Mouse (Mus musculus): ENCODE measurements around the gene Nags. TPM values are rescaled to one million over a fixed set of nuclear protein-coding genes. Genes with fewer than 3 reads are reported as not detected.

Nags gene
- polyA plus RNA-seq, 2 experiments: 7.5 to 10.1 TPM

GRCm38 (mm10) chr11:102193657-102194440 is 48.5 kb downstream of the Nags start:
- no peak overlapping the region for H3K4me3 ChIP-seq (ENCODE audit: insufficient read depth in 1 of 2, low read depth in 2 of 2, low read length in 2 of 2)
- no peaks in the 10 kb centered on the region for H3K27me3 ChIP-seq (ENCODE audit: control insufficient read depth, insufficient read depth, low read length)
- ATAC-seq (ENCODE audit: insufficient read depth) (no peak), DNase-seq (ENCODE audit: low read depth in 3 of 3, low spot score in 3 of 3) (no peak)
- peaks cover 4 to 13% of the 10 kb centered on the region in 2 experiments for H3K4me1 ChIP-seq (replicated peaks; ENCODE audit: control insufficient read depth in 2 of 2, insufficient read depth in 2 of 2, low read length in 1 of 2)
- TF ChIP-seq EP300 (IDR thresholded peaks at IDR 0.05; ENCODE audit: low read depth): no peak
- no peak for TF ChIP-seq CTCF (IDR thresholded peaks at IDR 0.05; ENCODE audit: low read depth)
- no peak overlapping the region for H3K9ac ChIP-seq (replicated peaks)
- H3K36me3 ChIP-seq (replicated peaks; ENCODE audit: control insufficient read depth, insufficient read depth, low read depth): no peaks in the 10 kb centered on the region
- no peak overlapping the region for H3K27ac ChIP-seq
- no peaks in the 10 kb centered on the region for H3K9me3 ChIP-seq (ENCODE audit: control insufficient read depth, low read length)
- H3K4me2 ChIP-seq (ENCODE audit: low read depth): no peak overlapping the region
- WGBS (ENCODE audit: insufficient replicate concordance): 67% methylated on average over 9 of the region's 9 CpGs

GRCm38 (mm10) chr11:102196018-102196797 is 50.9 kb downstream of the Nags start:
- H3K27ac ChIP-seq: no peak overlapping the region
- no peak overlapping the region for H3K9ac ChIP-seq (replicated peaks)
- no peaks in the 10 kb centered on the region for H3K27me3 ChIP-seq (ENCODE audit: control insufficient read depth, insufficient read depth, low read length)
- TF ChIP-seq CTCF (IDR thresholded peaks at IDR 0.05; ENCODE audit: low read depth): no peak
- TF ChIP-seq EP300 (IDR thresholded peaks at IDR 0.05; ENCODE audit: low read depth): no peak
- no peaks in the 10 kb centered on the region for H3K9me3 ChIP-seq (ENCODE audit: control insufficient read depth, low read length)
- 66% methylated on average over 21 of the region's 21 CpGs for WGBS (ENCODE audit: insufficient replicate concordance)
- H3K4me1 ChIP-seq (replicated peaks; ENCODE audit: control insufficient read depth in 2 of 2, insufficient read depth in 2 of 2, low read length in 1 of 2): no peaks in the 10 kb centered on the region; a peak in 2 of 4 replicates
- H3K4me2 ChIP-seq (ENCODE audit: low read depth): no peak overlapping the region
- H3K4me3 ChIP-seq (ENCODE audit: insufficient read depth in 1 of 2, low read depth in 2 of 2, low read length in 2 of 2): no peak overlapping the region
- DNase-seq (ENCODE audit: low read depth in 3 of 3, low spot score in 3 of 3) (no peak), ATAC-seq (ENCODE audit: insufficient read depth) (peak; percentile 54)
- no peaks in the 10 kb centered on the region; the same call in 1 of the 2 replicates for H3K36me3 ChIP-seq (replicated peaks; ENCODE audit: control insufficient read depth, insufficient read depth, low read depth)

GRCm38 (mm10) chr11:102198245-102198644 is 52.9 kb downstream of the Nags start:
- no peak for ATAC-seq (ENCODE audit: insufficient read depth)
- H3K36me3 ChIP-seq (replicated peaks; ENCODE audit: control insufficient read depth, insufficient read depth, low read depth): no peaks in the 10 kb centered on the region; the same call in 1 of the 2 replicates
- WGBS (ENCODE audit: insufficient replicate concordance): 53% methylated on average over 6 of the region's 6 CpGs
- no peaks in the 10 kb centered on the region for H3K9me3 ChIP-seq (ENCODE audit: control insufficient read depth, low read length)
- no peaks in the 10 kb centered on the region for H3K4me1 ChIP-seq (replicated peaks; ENCODE audit: control insufficient read depth in 2 of 2, insufficient read depth in 2 of 2, low read length in 1 of 2)
- H3K27me3 ChIP-seq (ENCODE audit: control insufficient read depth, insufficient read depth, low read length): no peaks in the 10 kb centered on the region
- TF ChIP-seq EP300 (IDR thresholded peaks at IDR 0.05; ENCODE audit: low read depth) (no peak), CTCF (IDR thresholded peaks at IDR 0.05; ENCODE audit: low read depth) (peak; percentile 60)
- no peak overlapping the region for H3K4me3 ChIP-seq (ENCODE audit: insufficient read depth in 1 of 2, low read depth in 2 of 2, low read length in 2 of 2)
- H3K9ac ChIP-seq (replicated peaks): no peak overlapping the region
- no peak for DNase-seq (ENCODE audit: low read depth in 3 of 3, low spot score in 3 of 3)
- H3K4me2 ChIP-seq (ENCODE audit: low read depth): no peak overlapping the region
- no peak overlapping the region for H3K27ac ChIP-seq

Other genes with a start within 250 kb of the Nags start
- 0.04 and 0.12 TPM in 2 replicates for gene Sost, start 178.5 kb upstream of the Nags start, polyA plus RNA-seq (2012; rRNA removed)
- not detected in 2 replicates for gene Sost, start 178.5 kb upstream of the Nags start, polyA plus RNA-seq (2014; fragmentation: Nextera tagmentation; extraction: Ambion mirVana)
- gene Cfap97d1, start 161.2 kb upstream of the Nags start, polyA plus RNA-seq (2012; rRNA removed): not detected in 2 replicates
- not detected in 2 replicates for gene Cfap97d1, start 161.2 kb upstream of the Nags start, polyA plus RNA-seq (2014; fragmentation: Nextera tagmentation; extraction: Ambion mirVana)
- gene Dusp3, start 158.5 kb upstream of the Nags start, polyA plus RNA-seq (2012; rRNA removed): 3.3 and 4.8 TPM in 2 replicates
- 6.3 and 7.2 TPM in 2 replicates for gene Dusp3, start 158.5 kb upstream of the Nags start, polyA plus RNA-seq (2014; fragmentation: Nextera tagmentation; extraction: Ambion mirVana)
- gene Mpp3, start 117.1 kb upstream of the Nags start, polyA plus RNA-seq (2012; rRNA removed): 0.21 and 0.27 TPM in 2 replicates
- not detected in 2 replicates for gene Mpp3, start 117.1 kb upstream of the Nags start, polyA plus RNA-seq (2014; fragmentation: Nextera tagmentation; extraction: Ambion mirVana)
- gene Cd300lg, start 104.0 kb upstream of the Nags start, polyA plus RNA-seq (2012; rRNA removed): 0.29 and 0.38 TPM in 2 replicates
- 0.56 and 0.59 TPM in 2 replicates for gene Cd300lg, start 104.0 kb upstream of the Nags start, polyA plus RNA-seq (2014; fragmentation: Nextera tagmentation; extraction: Ambion mirVana)
- 11.9 and 13.1 TPM in 2 replicates for gene Mpp2, start 57.0 kb upstream of the Nags start, polyA plus RNA-seq (2012; rRNA removed)
- 7.4 and 10.6 TPM in 2 replicates for gene Mpp2, start 57.0 kb upstream of the Nags start, polyA plus RNA-seq (2014; fragmentation: Nextera tagmentation; extraction: Ambion mirVana)
- gene Ppy, start 44.2 kb upstream of the Nags start, polyA plus RNA-seq (2012; rRNA removed): not detected in 2 replicates
- not detected in 2 replicates for gene Ppy, start 44.2 kb upstream of the Nags start, polyA plus RNA-seq (2014; fragmentation: Nextera tagmentation; extraction: Ambion mirVana)
- gene Pyy, start 37.7 kb upstream of the Nags start, polyA plus RNA-seq (2012; rRNA removed): 0.22 and 0.57 TPM in 2 replicates
- gene Pyy, start 37.7 kb upstream of the Nags start, polyA plus RNA-seq (2014; fragmentation: Nextera tagmentation; extraction: Ambion mirVana): not detected in 2 replicates
- 8.9 and 9.2 TPM in 2 replicates for gene Tmem101, start 10.9 kb downstream of the Nags start, polyA plus RNA-seq (2012; rRNA removed)
- 7.8 and 8.5 TPM in 2 replicates for gene Tmem101, start 10.9 kb downstream of the Nags start, polyA plus RNA-seq (2014; fragmentation: Nextera tagmentation; extraction: Ambion mirVana)
- 10.4 and 15.4 TPM in 2 replicates for gene Lsm12, start 39.8 kb downstream of the Nags start, polyA plus RNA-seq (2012; rRNA removed)
- gene Lsm12, start 39.8 kb downstream of the Nags start, polyA plus RNA-seq (2014; fragmentation: Nextera tagmentation; extraction: Ambion mirVana): 51.4 and 56.2 TPM in 2 replicates
- 12.6 and 14.8 TPM in 2 replicates for gene G6pc3, start 44.1 kb downstream of the Nags start, polyA plus RNA-seq (2012; rRNA removed)
- 7.3 and 10.1 TPM in 2 replicates for gene G6pc3, start 44.1 kb downstream of the Nags start, polyA plus RNA-seq (2014; fragmentation: Nextera tagmentation; extraction: Ambion mirVana)
- gene Hdac5, start 84.7 kb downstream of the Nags start, polyA plus RNA-seq (2012; rRNA removed): 8.8 and 10.0 TPM in 2 replicates
- gene Hdac5, start 84.7 kb downstream of the Nags start, polyA plus RNA-seq (2014; fragmentation: Nextera tagmentation; extraction: Ambion mirVana): 6.4 and 7.3 TPM in 2 replicates
- gene BC030867, start 103.4 kb downstream of the Nags start, polyA plus RNA-seq (2012; rRNA removed): 10.9 and 11.3 TPM in 2 replicates
- 10.8 and 13.2 TPM in 2 replicates for gene BC030867, start 103.4 kb downstream of the Nags start, polyA plus RNA-seq (2014; fragmentation: Nextera tagmentation; extraction: Ambion mirVana)
- gene Asb16, start 123.2 kb downstream of the Nags start, polyA plus RNA-seq (2012; rRNA removed): 0.39 and 0.44 TPM in 2 replicates
- gene Asb16, start 123.2 kb downstream of the Nags start, polyA plus RNA-seq (2014; fragmentation: Nextera tagmentation; extraction: Ambion mirVana): 0.05 and 0.08 TPM in 2 replicates
- gene Tmub2, start 139.4 kb downstream of the Nags start, polyA plus RNA-seq (2012; rRNA removed): 19.1 and 19.8 TPM in 2 replicates
- 19.3 and 24.7 TPM in 2 replicates for gene Tmub2, start 139.4 kb downstream of the Nags start, polyA plus RNA-seq (2014; fragmentation: Nextera tagmentation; extraction: Ambion mirVana)
- 11.0 and 11.6 TPM in 2 replicates for gene Atxn7l3, start 151.1 kb downstream of the Nags start, polyA plus RNA-seq (2012; rRNA removed)
- 3.6 and 4.7 TPM in 2 replicates for gene Atxn7l3, start 151.1 kb downstream of the Nags start, polyA plus RNA-seq (2014; fragmentation: Nextera tagmentation; extraction: Ambion mirVana)
- gene Ubtf, start 174.2 kb downstream of the Nags start, polyA plus RNA-seq (2012; rRNA removed): 19.9 and 34.7 TPM in 2 replicates
- gene Ubtf, start 174.2 kb downstream of the Nags start, polyA plus RNA-seq (2014; fragmentation: Nextera tagmentation; extraction: Ambion mirVana): 42.5 and 48.8 TPM in 2 replicates
- gene Slc4a1, start 220.7 kb downstream of the Nags start, polyA plus RNA-seq (2012; rRNA removed): 570 and 632 TPM in 2 replicates
- 606 and 703 TPM in 2 replicates for gene Slc4a1, start 220.7 kb downstream of the Nags start, polyA plus RNA-seq (2014; fragmentation: Nextera tagmentation; extraction: Ambion mirVana)
- 1.4 and 1.9 TPM in 2 replicates for gene Rundc3a, start 247.9 kb downstream of the Nags start, polyA plus RNA-seq (2012; rRNA removed)
- gene Rundc3a, start 247.9 kb downstream of the Nags start, polyA plus RNA-seq (2014; fragmentation: Nextera tagmentation; extraction: Ambion mirVana): 1.0 and 1.2 TPM in 2 replicates